Comparison of ENCODE assay signal across 8 mouse cellular contexts in the genomic region with DNA sequence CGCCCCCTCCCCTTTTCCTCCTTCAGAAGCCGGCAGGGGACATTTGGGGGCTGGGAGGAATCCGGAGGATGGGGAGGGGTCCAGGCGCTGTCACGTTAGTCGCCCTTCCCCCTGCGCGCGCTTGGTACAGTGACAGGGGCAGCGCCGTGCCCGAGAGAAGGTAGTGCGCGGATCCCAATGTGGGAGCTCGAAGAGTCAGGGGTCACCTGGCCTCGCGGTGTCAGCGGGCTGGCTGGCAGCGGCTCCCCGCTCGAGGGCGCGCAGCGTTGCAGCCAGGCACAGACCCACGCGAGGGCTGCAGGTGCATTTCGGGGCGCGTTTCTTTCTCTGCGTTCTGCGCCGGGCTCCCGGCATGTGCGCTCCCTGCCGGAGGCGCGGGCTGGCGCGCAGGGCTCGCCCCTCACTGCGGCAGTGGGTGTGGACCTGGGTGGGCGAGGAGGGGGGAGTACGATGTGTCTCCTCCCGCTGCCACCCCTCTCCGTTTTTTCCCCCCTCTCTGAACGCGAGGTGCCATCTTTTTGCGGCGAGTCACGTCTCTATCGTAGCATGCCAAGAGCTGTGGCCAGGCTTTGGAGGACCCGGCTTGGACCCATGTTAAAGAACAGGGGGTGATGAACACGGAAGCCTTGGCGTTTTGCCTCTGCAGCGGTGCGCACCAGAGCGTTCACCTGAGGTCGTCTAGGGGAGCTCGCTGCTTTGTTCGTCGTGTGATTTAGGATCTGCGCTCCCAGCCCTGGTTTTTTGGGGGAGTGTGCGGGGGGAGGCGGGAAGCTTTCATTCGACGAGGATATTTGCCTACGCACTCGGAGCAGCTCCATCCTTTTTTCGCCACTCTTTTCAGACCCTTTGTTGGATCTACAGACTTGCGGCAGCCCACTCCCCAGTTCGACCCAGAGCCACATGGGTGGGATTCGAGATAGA. TPM values are rescaled to one million over a fixed set of nuclear protein-coding genes. Genes with fewer than 3 reads are reported as not detected.
DNase-seq lines count a peak whose midpoint lies in the region; ATAC-seq and TF ChIP-seq lines count a peak whose summit lies in the region.

No protein-coding gene starts in this region.

- peak; percentile 72 to 89 for DNase-seq in adrenal gland, adult (ENCODE audit: inconsistent age in 2 of 2, low spot score in 1 of 2)
- peak; percentile 73 for DNase-seq in cerebellum, adult 11 months
- DNase-seq in left cerebral cortex, adult 2 months (ENCODE audit: extremely low spot score in 1 of 2, low spot score in 2 of 2): peak; percentile 75 to 79
- peak; percentile 64 for DNase-seq in midbrain, embryonic 10.5 days (ENCODE audit: low spot score)
- no peak for DNase-seq in spleen, postnatal 36 days (ENCODE audit: low spot score in 2 of 2)

- peaks cover 48% of the 10 kb centered on the region for H3K4me1 ChIP-seq in forebrain, embryonic 15.5 days
- H3K4me1 ChIP-seq in hindbrain, embryonic 15.5 days (replicated peaks): peaks cover 45% of the 10 kb centered on the region
- peaks cover 59% of the 10 kb centered on the region for H3K4me1 ChIP-seq in midbrain, embryonic 10.5 days
- peaks cover 13% of the 10 kb centered on the region; the same call in 1 of the 2 replicates for H3K4me1 ChIP-seq in stomach, embryonic 14.5 days (ENCODE audit: control insufficient read depth, insufficient read depth, low read length)

- peak; percentile 8; the same call in 1 of the 2 replicates for TF ChIP-seq CTCF in left cerebral cortex, adult 2 months (IDR thresholded peaks at IDR 0.05)

- WGBS in forebrain, embryonic 15.5 days: under 1% methylated on average over 69 of the region's 72 CpGs
- WGBS in hindbrain, embryonic 15.5 days: under 1% methylated on average over 68 of the region's 72 CpGs
- under 1% methylated on average over 72 of the region's 72 CpGs for WGBS in midbrain, embryonic 10.5 days
- under 1% methylated on average over 72 of the region's 72 CpGs for WGBS in stomach, embryonic 14.5 days

- H3K9ac ChIP-seq in forebrain, embryonic 15.5 days (replicated peaks): peak overlapping the region; percentile 92
- peak overlapping the region; percentile 93 for H3K9ac ChIP-seq in hindbrain, embryonic 15.5 days
- no peak overlapping the region for H3K9ac ChIP-seq in stomach, embryonic 14.5 days (replicated peaks; ENCODE audit: low read depth, low read length)

- no peaks in the 10 kb centered on the region for H3K27me3 ChIP-seq in forebrain, embryonic 15.5 days
- H3K27me3 ChIP-seq in hindbrain, embryonic 15.5 days: no peaks in the 10 kb centered on the region
- H3K27me3 ChIP-seq in midbrain, embryonic 10.5 days (ENCODE audit: low read depth, poor library complexity, severe bottlenecking): peaks cover 78% of the 10 kb centered on the region
- H3K27me3 ChIP-seq in stomach, embryonic 14.5 days (ENCODE audit: control insufficient read depth, insufficient read depth, low read length): peaks cover 33% of the 10 kb centered on the region; the same call in 1 of the 2 replicates

- no peaks in the 10 kb centered on the region for H3K9me3 ChIP-seq in forebrain, embryonic 15.5 days
- H3K9me3 ChIP-seq in hindbrain, embryonic 15.5 days: no peaks in the 10 kb centered on the region
- no peaks in the 10 kb centered on the region for H3K9me3 ChIP-seq in midbrain, embryonic 10.5 days (replicated peaks)
- no peaks in the 10 kb centered on the region for H3K9me3 ChIP-seq in stomach, embryonic 14.5 days (ENCODE audit: control insufficient read depth, low read depth, low read length)

- peak; percentile 65 for ATAC-seq in forebrain, embryonic 15.5 days (replicated peaks)
- ATAC-seq in hindbrain, embryonic 15.5 days (ENCODE audit: low FRiP score, low read depth): peak; percentile 72
- ATAC-seq in stomach, embryonic 14.5 days (ENCODE audit: insufficient number of reproducible peaks, insufficient read depth, low FRiP score, low read depth): no peak

- intact Hi-C loops in left cerebral cortex, adult 2 months (cut with DNase I): loop anchor here (1.0 to 10.0 kb wide), 2 partner anchors 22 to 212 kb away; no protein-coding TSS in a partner anchor

- peak overlapping the region; percentile 72 for H3K4me3 ChIP-seq in forebrain, embryonic 15.5 days
- H3K4me3 ChIP-seq in hindbrain, embryonic 15.5 days: peak overlapping the region; percentile 78
- H3K4me3 ChIP-seq in left cerebral cortex, adult 2 months: peak overlapping the region; percentile 92
- H3K4me3 ChIP-seq in midbrain, embryonic 10.5 days: peak overlapping the region; percentile 73
- peak overlapping the region; percentile 43 for H3K4me3 ChIP-seq in stomach, embryonic 14.5 days (ENCODE audit: low read depth, low read length)

- no peaks in the 10 kb centered on the region for H3K36me3 ChIP-seq in forebrain, embryonic 15.5 days
- H3K36me3 ChIP-seq in hindbrain, embryonic 15.5 days: no peaks in the 10 kb centered on the region
- no peaks in the 10 kb centered on the region for H3K36me3 ChIP-seq in midbrain, embryonic 10.5 days
- H3K36me3 ChIP-seq in stomach, embryonic 14.5 days (ENCODE audit: control insufficient read depth, insufficient read depth, low read length): no peaks in the 10 kb centered on the region

- H3K27ac ChIP-seq in forebrain, embryonic 15.5 days (replicated peaks): peak overlapping the region; percentile 97
- H3K27ac ChIP-seq in hindbrain, embryonic 15.5 days (replicated peaks): peak overlapping the region; percentile 98
- peak overlapping the region; percentile 99 for H3K27ac ChIP-seq in left cerebral cortex, adult 2 months
- peak overlapping the region; percentile 52; the same call in 1 of the 2 replicates for H3K27ac ChIP-seq in midbrain, embryonic 10.5 days (replicated peaks)
- H3K27ac ChIP-seq in stomach, embryonic 14.5 days (ENCODE audit: low read length): no peak overlapping the region

- H3K4me2 ChIP-seq in forebrain, embryonic 15.5 days (replicated peaks): peak overlapping the region; percentile 80
- peak overlapping the region; percentile 60 for H3K4me2 ChIP-seq in hindbrain, embryonic 15.5 days
- peak overlapping the region; percentile 98 for H3K4me2 ChIP-seq in stomach, embryonic 14.5 days (replicated peaks; ENCODE audit: low read depth, low read length)

RNA-seq across cellular contexts. Expression of gene Mapt, which starts 1.2 kb away (rescaled TPM):
- polyA plus RNA-seq in forebrain, embryonic 15.5 days (2015; fragmentation: Nextera tagmentation; extraction: Ambion mirVana): 672 and 718 TPM in 2 replicates
- 936 and 1,059 TPM in 2 replicates for polyA plus RNA-seq in hindbrain, embryonic 15.5 days (2015; fragmentation: Nextera tagmentation; extraction: Ambion mirVana)
- total RNA-seq in left cerebral cortex, adult 2 months (2021): 100 to 1,000 TPM; 353 to 364 TPM
- 23.7 and 47.2 TPM in 2 replicates for polyA plus RNA-seq in midbrain, embryonic 10.5 days (2016; fragmentation: Nextera tagmentation; extraction: Ambion mirVana)
- polyA plus RNA-seq in stomach, embryonic 14.5 days (2014; fragmentation: Nextera tagmentation; extraction: Ambion mirVana): 17.5 and 18.5 TPM in 2 replicates

RNA-seq across cellular contexts. Expression of gene Sppl2c, which starts 46.3 kb away (rescaled TPM):
- polyA plus RNA-seq in forebrain, embryonic 15.5 days (2015; fragmentation: Nextera tagmentation; extraction: Ambion mirVana): not detected in 2 replicates
- not detected in 2 replicates for polyA plus RNA-seq in hindbrain, embryonic 15.5 days (2015; fragmentation: Nextera tagmentation; extraction: Ambion mirVana)
- total RNA-seq in left cerebral cortex, adult 2 months (2021): not detected
- not detected in 2 replicates for polyA plus RNA-seq in midbrain, embryonic 10.5 days (2016; fragmentation: Nextera tagmentation; extraction: Ambion mirVana)
- not detected in 2 replicates for polyA plus RNA-seq in stomach, embryonic 14.5 days (2014; fragmentation: Nextera tagmentation; extraction: Ambion mirVana)

Comparison
In these comparisons a context has a peak if more than half of its experiments do, and no peak if none do; other contexts are left out.
1. DNase-seq: peak in adrenal gland, adult (2 of 2), cerebellum, adult 11 months (single experiment), left cerebral cortex, adult 2 months (2 of 2) and midbrain, embryonic 10.5 days (single experiment); none in spleen, postnatal 36 days (0 of 2).
2. RNA of gene Mapt, which starts 1.2 kb away (polyA plus RNA-seq): 936 to 1,059 TPM in hindbrain, embryonic 15.5 days and 672 to 718 TPM in forebrain, embryonic 15.5 days; 23.7 to 47.2 TPM in midbrain, embryonic 10.5 days and 17.5 to 18.5 TPM in stomach, embryonic 14.5 days; every median in the first group is over 10 times any median in the second.
3. Peak in every context shown above with its lines, with median percentiles within 50 percentile points of each other: H3K4me2 ChIP-seq and H3K4me3 ChIP-seq.